In the genomic region with DNA sequence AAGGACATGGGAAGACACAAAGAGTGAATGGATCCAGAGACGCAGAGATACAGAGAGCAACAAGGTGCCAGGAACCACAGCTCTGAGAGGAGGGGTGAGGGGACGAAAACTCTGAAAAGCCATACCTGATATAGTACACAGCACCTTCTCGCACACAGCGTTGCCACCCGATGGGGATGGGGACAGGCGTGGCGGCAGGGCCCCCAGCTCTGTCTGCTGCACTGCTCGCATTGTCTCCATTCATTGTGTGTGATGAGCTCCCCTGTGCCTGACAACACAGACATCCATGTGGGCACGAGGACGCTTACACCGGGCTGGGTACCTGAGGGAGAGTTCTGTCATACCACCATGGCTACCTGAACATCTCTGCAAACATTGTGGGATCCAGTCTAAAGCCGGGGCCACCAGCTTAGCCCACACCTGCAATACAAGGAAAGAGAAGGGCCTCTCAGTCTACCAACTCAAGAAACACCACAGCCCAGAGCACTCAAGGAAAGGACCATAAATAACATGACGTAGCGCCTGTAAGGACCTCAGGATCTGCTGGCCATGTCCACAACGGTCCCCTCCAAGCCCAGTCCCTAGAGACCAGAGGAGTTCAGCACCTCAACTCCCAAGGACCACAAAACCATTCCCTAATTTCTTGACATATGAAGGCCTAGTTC, we compare ENCODE assay signal across 8 mouse cellular contexts. TPM values are rescaled to one million over a fixed set of nuclear protein-coding genes. Genes with fewer than 3 reads are reported as not detected.
DNase-seq lines count a peak whose midpoint lies in the region; ATAC-seq and TF ChIP-seq lines count a peak whose summit lies in the region.

No protein-coding gene starts in this region.

- no peak for TF ChIP-seq POLR2A in lung, adult 2 months (IDR thresholded peaks at IDR 0.05; ENCODE audit: borderline replicate concordance, extremely low read depth, low read depth, low read length)

- ATAC-seq in embryonic facial prominence, embryonic 13.5 days (ENCODE audit: insufficient number of reproducible peaks, insufficient read depth, low FRiP score, low TSS enrichment, low read depth) = no peak
- no peak for ATAC-seq in intestine, embryonic 15.5 days
- no peak for ATAC-seq in neural tube, embryonic 15.5 days (ENCODE audit: low FRiP score)

- peak overlapping the region; percentile 89 for H3K4me2 ChIP-seq in embryonic facial prominence, embryonic 13.5 days
- H3K4me2 ChIP-seq in intestine, embryonic 15.5 days (replicated peaks) = peak overlapping the region; percentile 78
- H3K4me2 ChIP-seq in neural tube, embryonic 15.5 days = peak overlapping the region; percentile 83

- peak overlapping the region; percentile 9 for H3K4me3 ChIP-seq in lung, adult 2 months (replicated peaks; ENCODE audit: extremely low read depth, low read depth, low read length)
- H3K4me3 ChIP-seq in embryonic facial prominence, embryonic 13.5 days = peak overlapping the region; percentile 70
- peak overlapping the region; percentile 69 for H3K4me3 ChIP-seq in intestine, embryonic 15.5 days (replicated peaks)
- peak overlapping the region; percentile 65 for H3K4me3 ChIP-seq in neural tube, embryonic 15.5 days (replicated peaks)

- 54% methylated on average over 15 of the region's 15 CpGs for WGBS in lung, adult 2 months
- 80% methylated on average over 15 of the region's 15 CpGs for WGBS in embryonic facial prominence, embryonic 13.5 days
- 56% methylated on average over 15 of the region's 15 CpGs for WGBS in intestine, embryonic 15.5 days
- 65% methylated on average over 15 of the region's 15 CpGs for WGBS in neural tube, embryonic 15.5 days

- H3K27ac ChIP-seq in embryonic facial prominence, embryonic 13.5 days = peak overlapping the region; percentile 97
- H3K27ac ChIP-seq in intestine, embryonic 15.5 days = peak overlapping the region; percentile 99
- H3K27ac ChIP-seq in neural tube, embryonic 15.5 days (replicated peaks) = peak overlapping the region; percentile 98

- no peaks in the 10 kb centered on the region for H3K27me3 ChIP-seq in embryonic facial prominence, embryonic 13.5 days
- no peaks in the 10 kb centered on the region for H3K27me3 ChIP-seq in intestine, embryonic 15.5 days (replicated peaks)
- no peaks in the 10 kb centered on the region for H3K27me3 ChIP-seq in neural tube, embryonic 15.5 days (replicated peaks)

- peaks cover 51% of the 10 kb centered on the region for H3K36me3 ChIP-seq in embryonic facial prominence, embryonic 13.5 days
- H3K36me3 ChIP-seq in intestine, embryonic 15.5 days = peaks cover 37% of the 10 kb centered on the region
- H3K36me3 ChIP-seq in neural tube, embryonic 15.5 days = peaks cover 37% of the 10 kb centered on the region

- peaks cover 18% of the 10 kb centered on the region for H3K4me1 ChIP-seq in lung, adult 2 months (ENCODE audit: control insufficient read depth, insufficient read depth, low read length)
- H3K4me1 ChIP-seq in embryonic facial prominence, embryonic 13.5 days = peaks cover 65% of the 10 kb centered on the region
- H3K4me1 ChIP-seq in intestine, embryonic 15.5 days (replicated peaks) = peaks cover 54% of the 10 kb centered on the region
- peaks cover 63% of the 10 kb centered on the region for H3K4me1 ChIP-seq in neural tube, embryonic 15.5 days

- no peak for TF ChIP-seq CTCF in lung, adult 2 months (IDR thresholded peaks at IDR 0.05; ENCODE audit: insufficient read depth, low read length)

- intact Hi-C loops in left cerebral cortex, postnatal 25 days (cut with DNase I) = no loop called here

- no peak for DNase-seq in lung, adult 2 months
- no peak for DNase-seq in lung, postnatal 25 days (ENCODE audit: low spot score)
- no peak for DNase-seq in frontal cortex, postnatal 36 days (ENCODE audit: low spot score in 2 of 2)
- no peak for DNase-seq in left cerebral cortex, postnatal 25 days (ENCODE audit: low spot score in 2 of 2)
- no peak for DNase-seq in layer of hippocampus, postnatal 14 days (ENCODE audit: low spot score in 2 of 2)

- H3K9me3 ChIP-seq in embryonic facial prominence, embryonic 13.5 days = no peaks in the 10 kb centered on the region
- no peaks in the 10 kb centered on the region for H3K9me3 ChIP-seq in intestine, embryonic 15.5 days
- H3K9me3 ChIP-seq in neural tube, embryonic 15.5 days (replicated peaks) = no peaks in the 10 kb centered on the region

- peak overlapping the region; percentile 84 for H3K9ac ChIP-seq in embryonic facial prominence, embryonic 13.5 days
- H3K9ac ChIP-seq in intestine, embryonic 15.5 days = peak overlapping the region; percentile 74
- peak overlapping the region; percentile 75 for H3K9ac ChIP-seq in neural tube, embryonic 15.5 days (replicated peaks)

RNA-seq across cellular contexts. Expression of gene Mbd6, which starts 1.4 kb away (rescaled TPM):
- polyA plus RNA-seq in lung, adult 2 months (2012; rRNA removed) = 52.2 and 57.6 TPM in 2 replicates
- polyA plus RNA-seq in embryonic facial prominence, embryonic 13.5 days (2015; fragmentation: Nextera tagmentation; extraction: Ambion mirVana) = 14.9 and 19.2 TPM in 2 replicates
- polyA plus RNA-seq in intestine, embryonic 15.5 days (2015; fragmentation: Nextera tagmentation; extraction: Ambion mirVana) = 13.1 and 15.7 TPM in 2 replicates
- polyA plus RNA-seq in neural tube, embryonic 15.5 days (2015; fragmentation: Nextera tagmentation; extraction: Ambion mirVana) = 16.4 and 18.3 TPM in 2 replicates
- 10 to 100 TPM; 32.2 to 38.9 TPM for total RNA-seq in left cerebral cortex, postnatal 25 days (2021)
- total RNA-seq in layer of hippocampus, postnatal 14 days (2021) = 10 to 100 TPM; 46.0 to 53.3 TPM

RNA-seq across cellular contexts. Expression of gene Dctn2, which starts 21.2 kb away (rescaled TPM):
- 149 and 178 TPM in 2 replicates for polyA plus RNA-seq in lung, adult 2 months (2012; rRNA removed)
- polyA plus RNA-seq in embryonic facial prominence, embryonic 13.5 days (2015; fragmentation: Nextera tagmentation; extraction: Ambion mirVana) = 187 and 199 TPM in 2 replicates
- polyA plus RNA-seq in intestine, embryonic 15.5 days (2015; fragmentation: Nextera tagmentation; extraction: Ambion mirVana) = 150 and 154 TPM in 2 replicates
- polyA plus RNA-seq in neural tube, embryonic 15.5 days (2015; fragmentation: Nextera tagmentation; extraction: Ambion mirVana) = 304 and 335 TPM in 2 replicates
- total RNA-seq in left cerebral cortex, postnatal 25 days (2021) = 100 to 1,000 TPM; 262 to 278 TPM
- total RNA-seq in layer of hippocampus, postnatal 14 days (2021) = 100 to 1,000 TPM; 298 to 304 TPM

RNA-seq across cellular contexts. Expression of gene Mars, which starts 24.2 kb away (rescaled TPM):
- 35.4 and 36.9 TPM in 2 replicates for polyA plus RNA-seq in lung, adult 2 months (2012; rRNA removed)
- 113 and 128 TPM in 2 replicates for polyA plus RNA-seq in embryonic facial prominence, embryonic 13.5 days (2015; fragmentation: Nextera tagmentation; extraction: Ambion mirVana)
- 113 and 129 TPM in 2 replicates for polyA plus RNA-seq in intestine, embryonic 15.5 days (2015; fragmentation: Nextera tagmentation; extraction: Ambion mirVana)
- 108 and 115 TPM in 2 replicates for polyA plus RNA-seq in neural tube, embryonic 15.5 days (2015; fragmentation: Nextera tagmentation; extraction: Ambion mirVana)
- total RNA-seq in left cerebral cortex, postnatal 25 days (2021) = 10 to 100 TPM; 56.0 to 57.1 TPM
- 10 to 100 TPM; 56.3 to 59.4 TPM for total RNA-seq in layer of hippocampus, postnatal 14 days (2021)

RNA-seq across cellular contexts. Expression of gene Kif5a, which starts 24.3 kb away (rescaled TPM):
- 1.3 TPM in 2 replicates for polyA plus RNA-seq in lung, adult 2 months (2012; rRNA removed)
- 6.7 and 8.1 TPM in 2 replicates for polyA plus RNA-seq in embryonic facial prominence, embryonic 13.5 days (2015; fragmentation: Nextera tagmentation; extraction: Ambion mirVana)
- 5.9 and 6.4 TPM in 2 replicates for polyA plus RNA-seq in intestine, embryonic 15.5 days (2015; fragmentation: Nextera tagmentation; extraction: Ambion mirVana)
- polyA plus RNA-seq in neural tube, embryonic 15.5 days (2015; fragmentation: Nextera tagmentation; extraction: Ambion mirVana) = 97.3 and 113 TPM in 2 replicates
- 100 to 1,000 TPM; 934 to 952 TPM for total RNA-seq in left cerebral cortex, postnatal 25 days (2021)
- 100 to 1,000 TPM; 413 to 455 TPM for total RNA-seq in layer of hippocampus, postnatal 14 days (2021)

RNA-seq across cellular contexts. Expression of gene Arhgap9, which starts 34.4 kb away (rescaled TPM):
- polyA plus RNA-seq in lung, adult 2 months (2012; rRNA removed) = 18.2 and 19.2 TPM in 2 replicates
- 3.1 and 3.4 TPM in 2 replicates for polyA plus RNA-seq in embryonic facial prominence, embryonic 13.5 days (2015; fragmentation: Nextera tagmentation; extraction: Ambion mirVana)
- 6.1 and 6.7 TPM in 2 replicates for polyA plus RNA-seq in intestine, embryonic 15.5 days (2015; fragmentation: Nextera tagmentation; extraction: Ambion mirVana)
- 0.88 and 13.1 TPM in 2 replicates for polyA plus RNA-seq in neural tube, embryonic 15.5 days (2015; fragmentation: Nextera tagmentation; extraction: Ambion mirVana)
- total RNA-seq in left cerebral cortex, postnatal 25 days (2021) = 1 to 10 TPM in 1 of 2 experiments, under 1 TPM in 1; 0.99 to 1.1 TPM
- 1 to 10 TPM in 1 of 2 experiments, under 1 TPM in 1; 0.99 to 1.1 TPM for total RNA-seq in layer of hippocampus, postnatal 14 days (2021)

Comparison
In these comparisons a context has a peak if more than half of its experiments do, and no peak if none do; other contexts are left out.
1. H3K4me3 ChIP-seq: peak in every context shown above with its lines; median percentile 70 in embryonic facial prominence, embryonic 13.5 days; 69 in intestine, embryonic 15.5 days; 65 in neural tube, embryonic 15.5 days; 9 in lung, adult 2 months.